ENCODE assay signal across 11 mouse cellular contexts in genomic region chr2:155606360-155606759, GRCm38 (mm10). TPM values are rescaled to one million over a fixed set of nuclear protein-coding genes. Genes with fewer than 3 reads are reported as not detected.
DNase-seq lines count a peak whose midpoint lies in the region; ATAC-seq lines count a peak whose summit lies in the region.
"Had no signal": no experiment of that assay in that cellular context is flagged by ENCODE, and none has a peak within 500 bp of the region (broad histone marks: within the 10 kb centered on the region; RNA-seq: fewer than 3 reads in every experiment).

No protein-coding gene starts in this region.

- no peak overlapping the region for H3K4me3 ChIP-seq in midbrain, embryonic 11.5 days (ENCODE audit: low read depth, low read length)
- no peak overlapping the region for H3K4me3 ChIP-seq in midbrain, embryonic 14.5 days (replicated peaks; ENCODE audit: low read depth, low read length)
- H3K4me3 ChIP-seq: embryonic facial prominence, embryonic 13.5 days; midbrain, embryonic 13.5 days had no signal

- H3K4me1 ChIP-seq in midbrain, embryonic 11.5 days (ENCODE audit: control insufficient read depth, insufficient read depth, low read length): no peaks in the 10 kb centered on the region
- H3K4me1 ChIP-seq in midbrain, embryonic 14.5 days (ENCODE audit: control insufficient read depth, insufficient read depth, low read length): no peaks in the 10 kb centered on the region
- H3K4me1 ChIP-seq: midbrain, embryonic 13.5 days had no signal

- H3K4me2 ChIP-seq in midbrain, embryonic 11.5 days: no peak overlapping the region
- H3K4me2 ChIP-seq in midbrain, embryonic 14.5 days (ENCODE audit: low read length): no peak overlapping the region
- H3K4me2 ChIP-seq: embryonic facial prominence, embryonic 13.5 days; midbrain, embryonic 13.5 days had no signal

- no peak overlapping the region for H3K27ac ChIP-seq in midbrain, embryonic 11.5 days (ENCODE audit: low read depth, low read length)
- H3K27ac ChIP-seq in midbrain, embryonic 14.5 days (replicated peaks; ENCODE audit: low read depth, low read length): no peak overlapping the region
- H3K27ac ChIP-seq: embryonic facial prominence, embryonic 13.5 days; midbrain, embryonic 13.5 days had no signal

- no peaks in the 10 kb centered on the region for H3K27me3 ChIP-seq in midbrain, embryonic 11.5 days (ENCODE audit: control insufficient read depth, insufficient read depth, low read length)
- no peaks in the 10 kb centered on the region for H3K27me3 ChIP-seq in midbrain, embryonic 14.5 days (ENCODE audit: control insufficient read depth, insufficient read depth, low read length)
- H3K27me3 ChIP-seq: embryonic facial prominence, embryonic 13.5 days; midbrain, embryonic 13.5 days had no signal

- ATAC-seq in midbrain, embryonic 11.5 days (ENCODE audit: low FRiP score): no peak
- no peak for ATAC-seq in midbrain, embryonic 14.5 days (ENCODE audit: low FRiP score, low TSS enrichment)
- no peak for ATAC-seq in megakaryocyte, adult 5-6 weeks (ENCODE audit: poor library complexity, severe bottlenecking)
- ATAC-seq: midbrain, embryonic 13.5 days had no signal

- H3K9me3 ChIP-seq in midbrain, embryonic 11.5 days (ENCODE audit: control insufficient read depth, low read length): no peaks in the 10 kb centered on the region
- no peaks in the 10 kb centered on the region for H3K9me3 ChIP-seq in midbrain, embryonic 14.5 days (ENCODE audit: control insufficient read depth, low read length)
- H3K9me3 ChIP-seq: embryonic facial prominence, embryonic 13.5 days; midbrain, embryonic 13.5 days had no signal

- no peaks in the 10 kb centered on the region for H3K36me3 ChIP-seq in midbrain, embryonic 11.5 days (ENCODE audit: control insufficient read depth, insufficient read depth, low read length)
- no peaks in the 10 kb centered on the region for H3K36me3 ChIP-seq in midbrain, embryonic 14.5 days (ENCODE audit: control insufficient read depth, insufficient read depth, low read length)
- H3K36me3 ChIP-seq: embryonic facial prominence, embryonic 13.5 days; midbrain, embryonic 13.5 days had no signal

- H3K9ac ChIP-seq in midbrain, embryonic 11.5 days (ENCODE audit: low read length): no peak overlapping the region
- no peak overlapping the region for H3K9ac ChIP-seq in midbrain, embryonic 14.5 days (replicated peaks; ENCODE audit: low read length)
- H3K9ac ChIP-seq: embryonic facial prominence, embryonic 13.5 days; midbrain, embryonic 13.5 days had no signal

- peak; percentile 53 for DNase-seq in midbrain, embryonic 11.5 days (ENCODE audit: low spot score, missing footprints)
- DNase-seq in midbrain, embryonic 14.5 days: no peak
- DNase-seq in heart, adult 8-10 months (ENCODE audit: low spot score): peak; percentile 36
- peak; percentile 29 to 60 for DNase-seq in layer of hippocampus, postnatal 10 days (ENCODE audit: low spot score in 2 of 2)
- no peak for DNase-seq in B cell, adult 2 months
- DNase-seq in adrenal gland, postnatal 25 days: no peak
- DNase-seq: gastrocnemius, postnatal 25 days; kidney, adult 11 months had no signal

- WGBS in midbrain, embryonic 11.5 days: 92% methylated on average over 4 of the region's 4 CpGs
- WGBS in midbrain, embryonic 14.5 days: 89% methylated on average over 4 of the region's 4 CpGs

RNA-seq across cellular contexts. Expression of gene Myh7b, which starts 4.7 kb away (rescaled TPM):
- polyA plus RNA-seq in midbrain, embryonic 11.5 days (2014; fragmentation: Nextera tagmentation; extraction: Ambion mirVana): 0.59 and 0.63 TPM in 2 replicates
- polyA plus RNA-seq in midbrain, embryonic 14.5 days (2014; fragmentation: Nextera tagmentation; extraction: Ambion mirVana): 0.64 and 0.77 TPM in 2 replicates
- total RNA-seq in heart, adult 8-10 months (2022): 10 to 100 TPM; 21.9 to 55.5 (median 33.1) TPM
- total RNA-seq in layer of hippocampus, postnatal 10 days (2021): 1 to 10 TPM; 2.6 to 4.2 TPM
- not detected in 2 replicates for total RNA-seq in megakaryocyte, adult 5-6 weeks (2015)
- not detected in 2 replicates for total RNA-seq in megakaryocyte, adult 5-6 weeks (2017)
- 0.24 TPM in 1 of 2 replicates, not detected in the other for total RNA-seq in adrenal gland, postnatal 25 days (2021)

RNA-seq across cellular contexts. Expression of gene Gss, which starts 13.8 kb away (rescaled TPM):
- 14.7 and 17.5 TPM in 2 replicates for polyA plus RNA-seq in midbrain, embryonic 11.5 days (2014; fragmentation: Nextera tagmentation; extraction: Ambion mirVana)
- 14.8 and 15.2 TPM in 2 replicates for polyA plus RNA-seq in midbrain, embryonic 14.5 days (2014; fragmentation: Nextera tagmentation; extraction: Ambion mirVana)
- total RNA-seq in heart, adult 8-10 months (2022): 10 to 100 TPM; 14.2 to 15.6 (median 14.6) TPM
- 10 to 100 TPM; 11.6 to 15.2 TPM for total RNA-seq in layer of hippocampus, postnatal 10 days (2021)
- total RNA-seq in megakaryocyte, adult 5-6 weeks (2015): 9.6 and 9.7 TPM in 2 replicates
- 13.3 and 17.1 TPM in 2 replicates for total RNA-seq in megakaryocyte, adult 5-6 weeks (2017)
- total RNA-seq in adrenal gland, postnatal 25 days (2021): 67.6 and 82.2 TPM in 2 replicates

Comparison
In these comparisons a context has a peak if more than half of its experiments do, and no peak if none do; other contexts are left out.
1. DNase-seq: peak in midbrain, embryonic 11.5 days (single experiment), heart, adult 8-10 months (single experiment) and layer of hippocampus, postnatal 10 days (2 of 2); none in midbrain, embryonic 14.5 days (single experiment), B cell, adult 2 months (0 of 2) and adrenal gland, postnatal 25 days (single experiment).
2. RNA of gene Myh7b, which starts 4.7 kb away (total RNA-seq): 21.9 to 55.5 TPM in heart, adult 8-10 months; 2.6 to 4.2 TPM in layer of hippocampus, postnatal 10 days, 0.24 TPM in adrenal gland, postnatal 25 days and not detected in megakaryocyte, adult 5-6 weeks; every median in the first group is over 4 times any median in the second.